Mouse (Mus musculus) CH12.LX (cell line): ENCODE data around the gene Ssb. TPM values are rescaled to one million over a fixed set of nuclear protein-coding genes. Genes with fewer than 3 reads are reported as not detected.
"Not testable (repeated sequence)": the region's sequence is repeated elsewhere in the genome, so short reads cannot be mapped to it uniquely, and the experiment has no call there.

Source experiments
- DNase-seq: peaks from one replicate; pipeline ENCODE4 v3.0.0-alpha.2; 2013; ENCODE audit errors: extremely low read depth
- H3K27ac ChIP-seq: 2 replicates; pipeline ENCODE4 v1.5.1; 2012; ENCODE audit warnings: low read depth, mild to moderate bottlenecking, control low read depth, moderate library complexity; ENCODE audit not compliant: insufficient read depth
- H3K27me3 ChIP-seq: replicated peaks from 2 replicates; pipeline ENCODE3; 2012; ENCODE audit warnings: inconsistent platforms
- H3K36me3 ChIP-seq, 2 experiments: replicated peaks in 1 of 2; 2 replicates each; pipeline versions ENCODE3 to v1.6.1; 2012; ENCODE audit warnings: inconsistent platforms in 1 of 2, low read length in 1 of 2, mild to moderate bottlenecking in 1 of 2, mixed read lengths in 1 of 2, moderate library complexity in 1 of 2; ENCODE audit not compliant: control insufficient read depth in 1 of 2, insufficient read depth in 1 of 2
- H3K4me1 ChIP-seq, 2 experiments: 2 replicates each; pipeline ENCODE4 v1.6.1; 2012; ENCODE audit warnings: inconsistent platforms in 1 of 2, moderate library complexity in 1 of 2; ENCODE audit not compliant: insufficient read depth in 2 of 2, control insufficient read depth in 1 of 2
- H3K4me2 ChIP-seq: 2 replicates; pipeline ENCODE4 v1.6.1; 2012; ENCODE audit warnings: low read depth, mild to moderate bottlenecking, control low read depth; ENCODE audit not compliant: poor library complexity, insufficient read depth, severe bottlenecking
- H3K4me3 ChIP-seq, 3 experiments: fragments of 150-350 bp in 1 of 3; sonication (generic) in 1 of 3; replicated peaks in 1 of 3; 2 replicates each; pipeline versions ENCODE3 to v1.5.1; 2011 to 2012; ENCODE audit warnings: low read depth in 2 of 3, low read length in 2 of 3, mild to moderate bottlenecking in 2 of 3, moderate library complexity in 2 of 3, control low read depth in 1 of 3, improper control_type of control experiment in 1 of 3, inconsistent platforms in 1 of 3, mixed read lengths in 1 of 3; ENCODE audit not compliant: poor library complexity in 1 of 3
- H3K79me2 ChIP-seq: replicated peaks from 2 replicates; pipeline ENCODE4 v1.6.1; 2012; ENCODE audit warnings: mild to moderate bottlenecking, moderate library complexity; ENCODE audit not compliant: control insufficient read depth, poor library complexity, insufficient read depth, severe bottlenecking; ENCODE audit errors: extremely low read depth
- H3K9ac ChIP-seq: 2 replicates; pipeline ENCODE4 v1.6.1; 2012; ENCODE audit warnings: low read depth, mild to moderate bottlenecking, control low read depth, moderate library complexity; ENCODE audit not compliant: insufficient read depth
- H3K9me3 ChIP-seq: replicated peaks from 2 replicates; pipeline ENCODE3; 2012; ENCODE audit warnings: low read length, inconsistent platforms, mixed read lengths
- ELF1 ChIP-seq: IDR thresholded peaks from 2 replicates; pipeline ENCODE4 v1.6.1; 2014; ENCODE audit warnings: low read depth, mild to moderate bottlenecking, inconsistent platforms, low read length, improper control_type of control experiment
- JUN ChIP-seq: IDR thresholded peaks from 2 replicates; pipeline ENCODE4 v1.6.1; 2011; ENCODE audit warnings: low read depth, mild to moderate bottlenecking, low read length, improper control_type of control experiment, moderate library complexity; ENCODE audit not compliant: insufficient read depth
- MAFK ChIP-seq: IDR thresholded peaks from 2 replicates; pipeline ENCODE4 v1.6.1; 2011; ENCODE audit warnings: low read length, improper control_type of control experiment; ENCODE audit not compliant: insufficient replicate concordance
- MXI1 ChIP-seq: IDR thresholded peaks from 2 replicates; pipeline ENCODE4 v1.6.1; 2011; ENCODE audit warnings: mild to moderate bottlenecking, low read depth, low read length, improper control_type of control experiment
- MYC ChIP-seq: IDR thresholded peaks from 2 replicates; pipeline ENCODE4 v1.6.1; 2011; ENCODE audit warnings: low read depth, mild to moderate bottlenecking, improper control_type of control experiment, low read length
- PAX5 ChIP-seq: IDR thresholded peaks from 2 replicates; pipeline ENCODE4 v1.6.1; 2012; ENCODE audit warnings: low read length, inconsistent platforms, mixed read lengths
- RAD21 ChIP-seq: IDR thresholded peaks from 2 replicates; pipeline ENCODE4 v1.6.1; 2011; ENCODE audit warnings: low read depth, mild to moderate bottlenecking, low read length, improper control_type of control experiment, moderate library complexity
- SIN3A ChIP-seq: IDR thresholded peaks from 2 replicates; pipeline ENCODE4 v1.6.1; 2012; ENCODE audit warnings: low read length, improper control_type of control experiment, inconsistent platforms
- SMC3 ChIP-seq: IDR thresholded peaks from 2 replicates; pipeline ENCODE4 v1.6.1; 2011; ENCODE audit warnings: low read depth, low read length, improper control_type of control experiment
- UBTF ChIP-seq: IDR thresholded peaks from 2 replicates; pipeline ENCODE4 v1.6.1; 2012; ENCODE audit warnings: low read depth, mild to moderate bottlenecking, inconsistent platforms, low read length, improper control_type of control experiment, moderate library complexity
- ZKSCAN1 ChIP-seq: IDR thresholded peaks from 2 replicates; pipeline ENCODE4 v1.6.1; 2012; ENCODE audit warnings: low read depth, inconsistent platforms, low read length, improper control_type of control experiment, borderline replicate concordance
- ZMIZ1 ChIP-seq: IDR thresholded peaks from 2 replicates; pipeline ENCODE4 v1.6.1; 2012; ENCODE audit warnings: low read depth, mild to moderate bottlenecking, inconsistent platforms, low read length, improper control_type of control experiment
- dilution Hi-C: fragments of 300-500 bp; cut with MboI; formaldehyde crosslinking; loops from 2 replicates; pipeline ENCODE4 v1.14.3; 2020; ENCODE audit warnings: low sequenced_read_pairs; ENCODE audit not compliant: extremely low pct_unique_long_range_greater_than_20kb, extremely low pct_ligation_motif_present
- in situ Hi-C: fragments of 300-500 bp; cut with MboI; formaldehyde crosslinking; loops from 3 replicates; pipeline ENCODE4 v1.14.3; 2019; ENCODE audit warnings: low sequenced_read_pairs, low pct_ligation_motif_present, low pct_unique_long_range_greater_than_20kb, mixed read lengths
- polyA plus RNA-seq: library from polyadenylated mRNA; unstranded; fragments of >175 nt; gene quantifications from 2 replicates; pipeline ENCODE4 v1.2.1, GENCODE M21; 2012; ENCODE audit warnings: low read depth; ENCODE audit not compliant: insufficient read length
- total RNA-seq, 2 experiments: library from RNA; depleted of rRNA; stranded (reverse); fragments of 300-350 nt in 1 of 2; fragments of >200 nt in 1 of 2; gene quantifications; 2 replicates each; pipeline ENCODE4 v1.2.3; 2012 to 2014

The Ssb gene
- total and polyA plus RNA-seq, 3 experiments = 124 to 410 (median 281) TPM

DNA sequence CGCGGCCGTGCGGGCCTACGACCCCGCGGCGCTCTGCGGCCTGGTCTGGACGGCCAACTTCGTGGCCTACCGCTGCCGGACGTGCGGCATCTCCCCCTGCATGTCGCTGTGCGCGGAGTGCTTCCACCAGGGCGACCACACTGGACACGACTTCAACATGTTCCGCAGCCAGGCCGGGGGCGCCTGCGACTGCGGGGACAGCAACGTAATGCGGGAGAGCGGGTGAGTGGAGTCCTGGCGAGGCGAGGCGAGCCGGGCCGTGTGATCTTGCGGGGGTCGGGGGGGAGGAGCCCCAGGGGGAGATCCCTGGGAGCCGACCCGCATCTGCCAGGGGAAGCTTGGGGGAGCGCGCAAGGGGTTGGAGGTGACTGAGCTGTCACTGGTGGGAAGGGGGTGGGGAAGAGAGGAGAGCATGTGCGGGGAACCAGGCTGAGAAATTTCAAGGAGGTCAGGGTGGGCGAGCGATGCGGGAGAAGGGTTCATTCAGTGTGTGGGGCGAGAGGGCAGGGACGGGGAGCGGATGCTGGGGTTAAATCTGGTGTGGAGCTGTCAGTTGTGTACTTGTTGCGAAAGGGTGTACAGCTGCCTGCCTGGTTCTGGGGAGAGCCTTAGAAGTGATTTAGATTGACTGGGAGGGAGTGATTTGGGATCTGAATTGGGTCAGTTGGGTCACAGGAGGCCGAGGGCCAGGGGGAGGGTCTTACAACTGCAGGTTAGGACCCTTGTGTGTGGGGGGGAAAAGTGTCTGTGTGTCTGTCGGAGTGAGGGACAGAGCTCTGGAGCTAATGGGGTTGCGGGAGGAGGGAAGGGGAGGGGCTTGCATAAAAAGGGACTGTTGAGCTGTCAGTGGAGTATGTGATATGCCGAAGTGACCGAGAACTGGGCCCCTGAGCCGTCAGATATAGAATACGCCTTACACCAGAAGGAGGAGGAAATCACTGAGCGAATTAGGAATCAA is 36.5 kb downstream of the Ssb start:
- peaks cover 47% of the 10 kb centered on the region for H3K79me2 ChIP-seq
- H3K4me3 ChIP-seq = peak overlapping the region; percentile 82 to 98 (median 87)
- peak overlapping the region; percentile 86 for H3K4me2 ChIP-seq
- peaks cover 0 to 14% of the 10 kb centered on the region in 2 experiments; a peak in 2 of 4 replicates for H3K4me1 ChIP-seq
- peak overlapping the region; percentile 86 for H3K9ac ChIP-seq
- peak overlapping the region; percentile 23 for H3K27ac ChIP-seq
- DNase-seq = peak; percentile 85
- TF ChIP-seq MYC (no peak), MXI1 (peak; percentile 51), PAX5 (no peak), SMC3 (no peak), SIN3A (peak; percentile 71; the same call in 1 of the 2 replicates), RAD21 (no peak), ZMIZ1 (0 out of 2 replicates have a peak, but pooled peaks have one; percentile 9), MAFK (no peak), ELF1 (0 out of 2 replicates have a peak, but pooled peaks have one; percentile 13), UBTF (peak; percentile 71; the same call in 1 of the 2 replicates)
- TF ChIP-seq, all 38 proteins: peak for 5
- H3K36me3 ChIP-seq = peaks cover 0 to 14% of the 10 kb centered on the region in 2 experiments
- no peaks in the 10 kb centered on the region for H3K27me3 ChIP-seq
- dilution Hi-C loops = no loop called here
- in situ Hi-C loops = no loop called here
- H3K9me3 ChIP-seq = no peaks in the 10 kb centered on the region

DNA sequence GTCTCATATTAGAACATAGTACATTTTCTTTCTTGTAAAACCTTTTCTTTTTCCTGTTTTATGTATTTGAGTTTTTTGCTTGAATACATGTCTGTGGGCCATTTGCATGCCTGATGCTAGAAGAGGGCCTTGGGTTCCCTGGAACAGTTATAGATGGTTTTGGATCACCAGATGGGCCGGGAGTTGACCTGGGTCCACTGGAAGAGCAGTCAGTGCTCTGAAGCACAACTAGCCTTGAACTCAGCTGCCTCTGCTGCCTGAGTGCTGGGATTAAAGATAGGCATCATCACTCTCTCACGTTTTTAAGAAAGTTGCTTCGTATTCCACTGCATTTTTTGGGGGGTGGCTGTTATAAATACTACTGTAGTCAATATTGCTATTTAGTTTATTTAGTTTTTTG is 42.2 kb downstream of the Ssb start:
- Histone ChIP-seq H3K4me3 (no peak overlapping the region), H3K9me3 (no peaks in the 10 kb centered on the region), H3K27me3 (no peaks in the 10 kb centered on the region), H3K4me1 (peaks cover 2 to 21% of the 10 kb centered on the region in 2 experiments; a peak in 2 of 4 replicates), H3K9ac (no peak overlapping the region), H3K27ac (no peak overlapping the region), H3K4me2 (no peak overlapping the region), H3K36me3 (peaks cover 0 to 25% of the 10 kb centered on the region in 2 experiments), H3K79me2 (peaks cover 48% of the 10 kb centered on the region)
- dilution Hi-C loops = no loop called here
- TF ChIP-seq ZKSCAN1 (no peak), JUN (no peak)
- in situ Hi-C loops = no loop called here
- no peak for DNase-seq

DNA sequence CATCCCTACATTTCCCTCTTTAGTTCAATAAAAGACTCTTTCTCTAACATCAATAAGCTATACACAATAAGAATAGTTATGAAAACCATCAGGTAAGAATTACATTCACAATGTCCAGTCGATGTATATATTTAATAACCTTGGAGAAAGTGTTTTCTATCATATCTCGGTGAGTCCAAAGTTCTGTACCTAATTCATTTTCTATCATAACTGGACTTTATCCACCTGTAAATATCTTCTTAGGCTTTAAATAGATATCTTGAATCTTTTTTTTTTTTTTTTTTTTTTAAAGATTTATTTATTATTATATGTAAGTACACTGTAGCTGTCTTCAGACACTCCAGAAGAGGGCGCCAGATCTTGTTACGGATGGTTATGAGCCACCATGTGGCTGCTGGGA is 46.0 kb downstream of the Ssb start:
- H3K27me3 ChIP-seq, H3K4me3 ChIP-seq, H3K9me3 ChIP-seq, DNase-seq, H3K9ac ChIP-seq, in situ Hi-C loops, H3K27ac ChIP-seq, H3K4me2 ChIP-seq, H3K4me1 ChIP-seq, dilution Hi-C loops: not testable (repeated sequence)
- H3K79me2 ChIP-seq = peaks cover 31% of the 10 kb centered on the region
- H3K36me3 ChIP-seq = peaks cover 0 to 14% of the 10 kb centered on the region in 2 experiments
